Mouse (Mus musculus) CH12.LX (cell line): ENCODE measurements around the gene Serbp1. TPM values are rescaled to one million over a fixed set of nuclear protein-coding genes. Genes with fewer than 3 reads are reported as not detected.

ENCODE experiments used
- DNase-seq: peaks from one replicate; pipeline ENCODE4 v3.0.0-alpha.2; 2013; ENCODE audit errors: extremely low read depth
- H3K27ac ChIP-seq: 2 replicates; pipeline ENCODE4 v1.5.1; 2012; ENCODE audit warnings: low read depth, mild to moderate bottlenecking, control low read depth, moderate library complexity; ENCODE audit not compliant: insufficient read depth
- H3K27me3 ChIP-seq: replicated peaks from 2 replicates; pipeline ENCODE3; 2012; ENCODE audit warnings: inconsistent platforms
- H3K36me3 ChIP-seq, 2 experiments: replicated peaks in 1 of 2; 2 replicates each; pipeline versions ENCODE3 to v1.6.1; 2012; ENCODE audit warnings: inconsistent platforms in 1 of 2, low read length in 1 of 2, mild to moderate bottlenecking in 1 of 2, mixed read lengths in 1 of 2, moderate library complexity in 1 of 2; ENCODE audit not compliant: control insufficient read depth in 1 of 2, insufficient read depth in 1 of 2
- H3K4me1 ChIP-seq, 2 experiments: 2 replicates each; pipeline ENCODE4 v1.6.1; 2012; ENCODE audit warnings: inconsistent platforms in 1 of 2, moderate library complexity in 1 of 2; ENCODE audit not compliant: insufficient read depth in 2 of 2, control insufficient read depth in 1 of 2
- H3K4me2 ChIP-seq: 2 replicates; pipeline ENCODE4 v1.6.1; 2012; ENCODE audit warnings: low read depth, mild to moderate bottlenecking, control low read depth; ENCODE audit not compliant: poor library complexity, insufficient read depth, severe bottlenecking
- H3K4me3 ChIP-seq, 3 experiments: fragments of 150-350 bp in 1 of 3; sonication (generic) in 1 of 3; replicated peaks in 1 of 3; 2 replicates each; pipeline versions ENCODE3 to v1.5.1; 2011 to 2012; ENCODE audit warnings: low read depth in 2 of 3, low read length in 2 of 3, mild to moderate bottlenecking in 2 of 3, moderate library complexity in 2 of 3, control low read depth in 1 of 3, improper control_type of control experiment in 1 of 3, inconsistent platforms in 1 of 3, mixed read lengths in 1 of 3; ENCODE audit not compliant: poor library complexity in 1 of 3
- H3K79me2 ChIP-seq: replicated peaks from 2 replicates; pipeline ENCODE4 v1.6.1; 2012; ENCODE audit warnings: mild to moderate bottlenecking, moderate library complexity; ENCODE audit not compliant: control insufficient read depth, poor library complexity, insufficient read depth, severe bottlenecking; ENCODE audit errors: extremely low read depth
- H3K9ac ChIP-seq: 2 replicates; pipeline ENCODE4 v1.6.1; 2012; ENCODE audit warnings: low read depth, mild to moderate bottlenecking, control low read depth, moderate library complexity; ENCODE audit not compliant: insufficient read depth
- H3K9me3 ChIP-seq: replicated peaks from 2 replicates; pipeline ENCODE3; 2012; ENCODE audit warnings: low read length, inconsistent platforms, mixed read lengths
- CHD1 ChIP-seq: IDR thresholded peaks from 2 replicates; pipeline ENCODE4 v1.6.1; 2012; ENCODE audit warnings: low read depth, low read length, improper control_type of control experiment, inconsistent platforms
- CHD2 ChIP-seq: IDR thresholded peaks from 2 replicates; pipeline ENCODE4 v1.6.1; 2011; ENCODE audit warnings: low read length, improper control_type of control experiment
- ETS1 ChIP-seq: conservative IDR thresholded peaks from 2 replicates; pipeline ENCODE4 v1.6.1; 2012; ENCODE audit warnings: low read depth, mild to moderate bottlenecking, inconsistent platforms, low read length, improper control_type of control experiment, moderate library complexity
- GABPA ChIP-seq: IDR thresholded peaks from 2 replicates; pipeline ENCODE4 v1.6.1; 2012; ENCODE audit warnings: low read depth, low read length, improper control_type of control experiment, inconsistent platforms; ENCODE audit not compliant: insufficient replicate concordance
- HCFC1 ChIP-seq: IDR thresholded peaks from 2 replicates; pipeline ENCODE4 v1.6.1; 2012; ENCODE audit warnings: low read depth, mild to moderate bottlenecking, inconsistent platforms, low read length, improper control_type of control experiment
- IRF4 ChIP-seq: IDR thresholded peaks from 2 replicates; pipeline ENCODE4 v1.6.1; 2014; ENCODE audit warnings: low read depth, mild to moderate bottlenecking, inconsistent platforms, low read length, improper control_type of control experiment
- MAFK ChIP-seq: IDR thresholded peaks from 2 replicates; pipeline ENCODE4 v1.6.1; 2011; ENCODE audit warnings: low read length, improper control_type of control experiment; ENCODE audit not compliant: insufficient replicate concordance
- PAX5 ChIP-seq: IDR thresholded peaks from 2 replicates; pipeline ENCODE4 v1.6.1; 2012; ENCODE audit warnings: low read length, inconsistent platforms, mixed read lengths
- SIN3A ChIP-seq: IDR thresholded peaks from 2 replicates; pipeline ENCODE4 v1.6.1; 2012; ENCODE audit warnings: low read length, improper control_type of control experiment, inconsistent platforms
- SMC3 ChIP-seq: IDR thresholded peaks from 2 replicates; pipeline ENCODE4 v1.6.1; 2011; ENCODE audit warnings: low read depth, low read length, improper control_type of control experiment
- TBP ChIP-seq: conservative IDR thresholded peaks from 2 replicates; pipeline ENCODE4 v1.6.1; 2011; ENCODE audit warnings: low read depth, low read length, improper control_type of control experiment
- TCF12 ChIP-seq: IDR thresholded peaks from 2 replicates; pipeline ENCODE4 v1.6.1; 2014; ENCODE audit warnings: low read depth, mild to moderate bottlenecking, inconsistent platforms, low read length, improper control_type of control experiment
- USF2 ChIP-seq: conservative IDR thresholded peaks from 2 replicates; pipeline ENCODE4 v1.6.1; 2011; ENCODE audit warnings: low read depth, low read length, improper control_type of control experiment
- ZMIZ1 ChIP-seq: IDR thresholded peaks from 2 replicates; pipeline ENCODE4 v1.6.1; 2012; ENCODE audit warnings: low read depth, mild to moderate bottlenecking, inconsistent platforms, low read length, improper control_type of control experiment
- ZNF384 ChIP-seq: IDR thresholded peaks from 2 replicates; pipeline ENCODE4 v1.6.1; 2012; ENCODE audit warnings: low read depth, low read length, improper control_type of control experiment, inconsistent platforms
- dilution Hi-C: fragments of 300-500 bp; cut with MboI; formaldehyde crosslinking; loops from 2 replicates; pipeline ENCODE4 v1.14.3; 2020; ENCODE audit warnings: low sequenced_read_pairs; ENCODE audit not compliant: extremely low pct_unique_long_range_greater_than_20kb, extremely low pct_ligation_motif_present
- in situ Hi-C: fragments of 300-500 bp; cut with MboI; formaldehyde crosslinking; loops from 3 replicates; pipeline ENCODE4 v1.14.3; 2019; ENCODE audit warnings: low sequenced_read_pairs, low pct_ligation_motif_present, low pct_unique_long_range_greater_than_20kb, mixed read lengths
- polyA plus RNA-seq: library from polyadenylated mRNA; unstranded; fragments of >175 nt; gene quantifications from 2 replicates; pipeline ENCODE4 v1.2.1, GENCODE M21; 2012; ENCODE audit warnings: low read depth; ENCODE audit not compliant: insufficient read length
- total RNA-seq, 2 experiments: library from RNA; depleted of rRNA; stranded (reverse); fragments of 300-350 nt in 1 of 2; fragments of >200 nt in 1 of 2; gene quantifications; 2 replicates each; pipeline ENCODE4 v1.2.3; 2012 to 2014

Serbp1 gene
- total and polyA plus RNA-seq, 3 experiments, result 828 to 2,454 (median 835) TPM

GRCm38 (mm10) chr6:67300710-67301163, 62.8 kb downstream of the Serbp1 start:
- dilution Hi-C loops, result no loop called here
- TF ChIP-seq MAFK (0 out of 2 replicates have a peak, but pooled peaks have one; percentile 31), SMC3 (no peak)
- TF ChIP-seq, all 38 proteins: peak for 1
- H3K36me3 ChIP-seq, result peaks cover 0 to 5% of the 10 kb centered on the region in 2 experiments

GRCm38 (mm10) chr6:67301230-67301629, 63.3 kb downstream of the Serbp1 start:
- dilution Hi-C loops (no loop called here), in situ Hi-C loops (loop anchor here (25.0 kb wide), 1 partner anchor 339 kb away; no protein-coding TSS in a partner anchor)
- no peak for TF ChIP-seq IRF4
- no peak for TF ChIP-seq HCFC1
- no peak for TF ChIP-seq PAX5
- no peak for TF ChIP-seq CHD1
- no peak for TF ChIP-seq USF2
- no peak for TF ChIP-seq ETS1
- no peak for TF ChIP-seq CHD2
- no peak for TF ChIP-seq ZMIZ1
- TF ChIP-seq TCF12, result no peak
- TF ChIP-seq SIN3A, result no peak
- no peak for TF ChIP-seq TBP
- TF ChIP-seq ZNF384, result no peak
- no peak for TF ChIP-seq GABPA
- TF ChIP-seq MAFK, result no peak
- H3K4me1 ChIP-seq, result peaks cover 0 to 8% of the 10 kb centered on the region in 2 experiments; a peak in 1 of 4 replicates
- H3K27me3 ChIP-seq, result no peaks in the 10 kb centered on the region
- H3K4me3 ChIP-seq, result no peak overlapping the region
- no peak overlapping the region for H3K4me2 ChIP-seq
- H3K9ac ChIP-seq, result no peak overlapping the region
- no peaks in the 10 kb centered on the region for H3K79me2 ChIP-seq
- peaks cover 0 to 5% of the 10 kb centered on the region in 2 experiments for H3K36me3 ChIP-seq
- no peak for DNase-seq
- H3K9me3 ChIP-seq, result no peaks in the 10 kb centered on the region
- no peak overlapping the region for H3K27ac ChIP-seq

More at GRCm38 (mm10) chr6:67300710-67301163, 62.8 kb downstream of the Serbp1 start:
- Histone ChIP-seq H3K27ac (no peak overlapping the region), H3K4me3 (no peak overlapping the region), H3K27me3 (no peaks in the 10 kb centered on the region), H3K79me2 (no peaks in the 10 kb centered on the region), H3K4me2 (no peak overlapping the region), H3K9ac (no peak overlapping the region), H3K4me1 (peaks cover 0 to 5% of the 10 kb centered on the region in 2 experiments; a peak in 1 of 4 replicates), H3K9me3 (no peaks in the 10 kb centered on the region)
- in situ Hi-C loops, result loop anchor here (25.0 kb wide), 1 partner anchor 338 kb away; no protein-coding TSS in a partner anchor
- DNase-seq, result no peak
